Mouse (Mus musculus): ENCODE results near the gene Hoxa13.
A peak's percentile ranks its signal among the peaks of the same experiment; 100 is the strongest.

Gene Hoxa13

DNA sequence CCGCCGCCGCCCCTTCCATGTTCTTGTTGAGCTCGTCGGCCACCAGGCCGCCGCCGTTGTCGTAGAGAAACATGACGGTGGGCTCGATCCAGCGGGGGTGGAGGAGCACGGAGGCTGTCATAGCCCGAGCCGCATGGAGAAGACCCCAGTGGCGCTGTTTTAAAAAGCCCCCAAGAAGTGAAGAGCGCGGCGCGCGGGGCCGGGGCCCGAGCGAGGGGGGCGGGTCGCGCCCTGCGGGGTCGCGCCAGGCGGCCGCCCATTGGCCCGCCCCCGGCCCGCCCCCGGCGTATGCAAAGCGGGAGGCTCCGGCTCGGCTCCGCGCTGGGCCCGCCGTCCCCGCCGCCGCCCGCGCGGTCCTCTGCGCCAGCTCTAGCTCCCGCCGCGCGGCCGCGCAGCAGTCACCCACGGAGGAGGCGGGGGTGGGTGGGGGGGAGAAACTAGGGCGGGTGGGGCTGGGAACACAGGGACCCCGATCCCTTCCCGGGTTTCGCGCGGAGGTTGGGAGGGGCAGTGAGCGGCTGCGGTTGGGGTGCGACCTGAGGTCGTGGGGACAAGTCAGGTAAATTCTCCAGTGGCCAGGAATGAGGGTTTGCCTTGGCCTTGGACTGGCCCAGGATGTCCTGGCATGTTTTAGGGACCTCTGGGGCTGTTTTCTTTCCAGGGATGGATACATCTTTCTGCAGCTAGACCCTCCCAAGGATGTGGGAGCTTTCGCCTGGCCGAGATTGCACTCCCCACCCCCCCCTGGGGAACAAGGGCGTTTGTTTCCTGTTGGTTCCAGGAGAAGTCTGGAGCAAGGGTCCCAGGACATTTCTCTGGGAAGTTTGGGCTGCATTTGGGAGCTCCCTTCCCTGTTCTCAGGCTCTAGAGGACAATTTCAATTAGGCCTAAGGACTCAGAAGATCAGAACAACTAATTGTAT lies at the start of gene Hoxa13:
Hoxa13 (minus strand) TSS at position 227 of the 922 bp plus-strand sequence.
- no peak for DNase-seq (ENCODE audit: low spot score in 2 of 2)

DNA sequence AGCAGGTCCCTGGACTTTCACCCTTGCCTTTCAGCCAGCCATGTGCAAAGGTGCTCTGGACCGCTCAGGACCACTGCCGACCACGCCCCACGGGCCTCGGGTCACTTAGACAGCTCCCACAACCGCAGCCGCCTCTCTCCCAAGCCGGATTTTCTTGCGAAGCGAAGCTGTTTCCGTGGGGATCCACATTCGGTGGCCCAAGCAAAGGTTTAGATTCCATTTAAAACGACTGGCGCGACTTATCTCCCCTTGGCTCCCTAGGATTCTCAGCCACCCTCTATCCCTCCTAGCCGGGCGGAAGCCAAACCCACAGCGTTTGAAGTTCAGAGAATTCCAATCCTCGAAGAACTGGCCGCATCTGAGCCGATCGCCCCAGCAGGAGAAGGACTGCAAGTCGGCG lies 49.7 kb upstream of the Hoxa13 start:
- DNase-seq (ENCODE audit: low spot score in 2 of 2): no peak

DNA sequence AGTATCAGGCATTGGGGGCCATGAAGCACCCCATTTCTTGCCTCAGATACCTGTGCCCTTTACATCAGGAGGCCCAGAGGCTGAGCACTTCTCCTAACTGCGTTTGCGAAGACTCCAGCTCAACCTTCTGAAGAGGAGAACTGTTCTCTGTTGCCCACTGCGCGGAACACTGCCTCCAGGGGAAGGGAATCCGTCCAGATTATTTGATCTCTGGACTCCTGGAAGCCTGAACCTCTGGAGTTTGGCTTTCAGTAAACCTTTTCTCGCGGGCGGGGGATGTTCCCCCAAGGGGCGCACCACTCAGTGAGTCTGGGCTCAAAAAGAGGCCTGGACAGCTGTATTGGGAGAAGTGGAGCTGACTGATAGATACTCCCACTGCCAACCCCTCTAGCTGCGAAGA lies 49.1 kb upstream of the Hoxa13 start:
- DNase-seq (ENCODE audit: low spot score in 2 of 2): no peak

DNA sequence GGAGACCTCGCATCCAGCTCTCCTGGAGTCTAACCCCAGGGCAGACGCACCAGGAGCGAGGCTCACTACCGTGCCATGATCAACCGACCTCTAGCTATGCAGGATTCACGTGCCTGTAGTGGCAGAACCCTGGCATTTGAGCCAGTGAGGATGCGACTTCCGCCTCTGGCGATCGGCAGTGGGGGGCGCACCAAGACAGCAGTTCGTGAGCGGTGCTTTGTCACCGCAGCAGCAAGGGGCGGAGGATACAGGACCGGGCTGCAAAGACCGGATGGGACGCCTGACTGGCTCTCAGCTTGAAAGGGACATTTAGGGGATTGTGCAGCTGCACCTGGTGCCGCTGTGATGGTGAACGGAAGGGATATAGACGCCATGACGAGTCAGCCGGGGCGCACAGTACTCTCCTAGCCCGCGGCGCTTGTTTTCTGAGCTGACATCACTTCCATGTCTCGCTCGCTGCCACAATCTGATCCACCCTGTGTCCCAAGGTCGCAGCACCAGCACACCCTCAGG lies 45.3 kb upstream of the Hoxa13 start:
- peak; percentile 36 to 55 for DNase-seq (ENCODE audit: low spot score in 2 of 2)

DNA sequence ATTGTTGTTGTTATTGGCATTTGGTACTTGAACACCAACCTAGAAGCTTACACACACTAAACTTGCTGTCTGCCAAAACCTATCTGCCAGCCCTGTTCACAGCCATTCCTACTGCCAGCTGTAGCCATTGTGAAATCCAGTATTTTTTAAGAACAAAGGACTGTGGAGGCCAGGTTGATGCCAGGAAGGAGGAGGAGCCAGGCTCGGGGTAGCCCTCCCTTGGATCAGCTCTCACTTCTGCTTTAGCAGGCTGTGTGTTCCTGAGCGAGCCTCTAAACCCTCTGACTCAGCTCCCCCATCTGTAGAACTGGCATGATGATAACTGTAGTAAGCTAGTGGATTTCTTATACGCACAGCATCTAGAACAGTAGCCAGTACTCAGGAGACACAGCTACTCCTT lies 42.7 kb upstream of the Hoxa13 start:
- DNase-seq (ENCODE audit: low spot score in 2 of 2): no peak

DNA sequence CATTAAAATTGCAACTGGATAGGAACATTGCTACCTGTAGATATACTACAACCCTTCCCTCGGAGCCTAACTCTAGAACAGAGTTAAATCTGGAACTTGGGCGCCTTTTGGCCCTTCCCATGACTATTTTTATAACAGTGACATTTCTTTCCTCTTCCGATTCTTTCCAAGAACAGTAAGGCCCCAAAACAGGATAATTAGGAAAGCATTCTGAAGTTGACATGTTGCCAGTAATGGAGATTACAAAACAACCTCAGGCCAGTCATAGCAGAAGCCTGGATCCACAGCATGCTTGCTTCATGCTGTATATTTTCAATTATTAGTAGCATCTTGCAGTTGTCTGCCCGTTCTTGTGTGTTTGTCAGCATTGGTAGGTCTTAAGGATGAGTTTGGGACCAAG lies 40.1 kb upstream of the Hoxa13 start:
- no peak for DNase-seq (ENCODE audit: low spot score in 2 of 2)

DNA sequence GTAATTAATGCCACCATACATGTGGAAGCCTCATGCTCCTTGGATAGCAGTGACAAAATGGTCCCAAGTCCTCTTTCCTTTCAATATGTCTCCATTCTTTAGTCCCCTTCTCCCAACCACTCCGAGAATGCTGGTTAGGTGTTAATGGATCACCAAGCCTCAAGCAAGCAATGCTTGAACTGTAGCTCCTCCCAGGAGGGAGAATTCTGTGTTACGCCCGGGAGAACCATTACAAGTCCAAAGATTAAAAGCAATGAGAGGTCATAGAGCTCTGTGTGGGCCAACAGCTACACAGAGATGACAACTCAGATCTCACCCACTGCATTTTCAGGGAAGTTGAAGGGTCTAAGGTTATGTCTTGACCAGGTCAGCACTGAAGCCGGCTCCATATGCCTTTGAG lies 37.8 kb upstream of the Hoxa13 start:
- DNase-seq (ENCODE audit: low spot score in 2 of 2): no peak

DNA sequence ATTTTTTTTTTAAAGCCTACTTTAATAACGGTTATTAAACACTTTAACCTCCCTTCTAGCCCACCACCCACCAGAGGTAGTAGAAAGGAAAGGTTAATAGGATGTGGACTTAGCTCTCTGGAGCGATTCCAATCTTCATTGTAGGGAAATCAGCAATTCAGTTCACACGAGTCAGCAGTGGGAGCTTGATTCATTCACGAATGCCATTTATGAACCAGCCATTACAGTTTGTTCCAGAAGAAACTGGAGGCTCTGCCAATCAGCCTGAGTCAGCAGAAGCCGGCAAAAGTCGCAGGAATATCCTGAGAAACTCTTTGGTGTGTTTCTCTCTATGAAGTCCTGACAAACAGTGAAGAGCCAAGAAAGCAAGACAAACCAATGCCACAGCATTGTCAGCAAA lies 33.9 kb upstream of the Hoxa13 start:
- DNase-seq (ENCODE audit: low spot score in 2 of 2): no peak

DNA sequence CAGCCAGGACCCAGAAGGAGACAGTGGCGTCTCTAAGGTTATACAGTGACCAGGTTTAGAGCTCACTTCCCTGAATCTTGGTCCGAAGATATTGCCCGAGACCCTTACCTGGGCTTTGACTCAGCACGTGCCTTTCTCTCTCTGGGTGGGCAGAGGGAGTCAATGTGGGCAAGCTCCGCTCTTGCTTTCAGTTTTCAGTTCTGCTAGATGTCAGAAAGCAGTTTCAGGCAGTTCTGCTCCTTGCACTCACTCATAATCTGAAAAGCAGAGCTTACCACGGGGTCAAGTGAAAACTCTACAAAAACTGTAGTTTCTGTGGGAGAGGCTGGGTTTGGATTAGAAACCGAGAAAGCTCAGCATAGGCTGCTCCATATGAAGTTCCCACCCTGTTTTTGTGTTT lies 31.6 kb upstream of the Hoxa13 start:
- no peak for DNase-seq (ENCODE audit: low spot score in 2 of 2)

DNA sequence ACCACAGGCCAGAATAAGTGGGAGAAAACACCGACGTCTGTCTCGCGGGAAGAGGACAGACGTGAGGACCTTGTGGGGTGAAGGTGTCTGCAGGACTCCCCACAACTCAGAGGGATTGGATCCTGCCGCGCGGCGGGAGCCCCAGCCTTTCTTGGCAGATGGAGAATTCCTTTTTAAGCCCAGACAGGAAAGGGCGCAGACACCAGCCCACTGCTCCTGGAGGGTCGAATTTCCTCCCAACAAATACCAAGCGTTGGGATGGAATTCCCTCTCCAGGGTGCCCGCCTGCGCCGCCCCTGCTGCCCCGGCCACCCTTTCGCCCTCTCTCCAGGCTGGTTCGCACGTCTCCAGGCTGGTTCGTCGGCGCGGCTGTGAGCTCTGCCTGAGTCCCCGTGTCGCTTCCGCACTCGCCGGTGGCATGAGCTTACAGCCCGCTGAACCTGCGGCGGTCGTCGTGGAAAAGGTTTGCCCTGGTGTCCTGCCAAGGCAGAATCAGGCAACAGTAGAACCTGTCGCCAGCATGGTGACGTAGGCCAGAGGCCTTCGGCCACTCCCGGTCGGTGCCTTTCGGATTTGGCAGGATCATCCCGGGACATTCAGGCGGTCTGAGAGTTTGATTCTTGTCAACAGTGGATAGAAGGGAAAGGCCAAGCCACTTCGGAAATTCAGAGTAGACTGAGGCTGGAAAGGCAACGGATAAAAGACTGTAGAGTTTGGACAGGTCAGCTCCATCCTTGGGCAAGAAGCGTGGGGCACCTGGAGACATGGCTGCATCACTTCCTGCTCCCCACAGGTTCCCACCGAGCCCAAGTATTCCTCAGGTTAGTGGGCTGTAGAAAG lies 30.6 kb upstream of the Hoxa13 start:
- no peak for DNase-seq (ENCODE audit: low spot score in 2 of 2)

DNA sequence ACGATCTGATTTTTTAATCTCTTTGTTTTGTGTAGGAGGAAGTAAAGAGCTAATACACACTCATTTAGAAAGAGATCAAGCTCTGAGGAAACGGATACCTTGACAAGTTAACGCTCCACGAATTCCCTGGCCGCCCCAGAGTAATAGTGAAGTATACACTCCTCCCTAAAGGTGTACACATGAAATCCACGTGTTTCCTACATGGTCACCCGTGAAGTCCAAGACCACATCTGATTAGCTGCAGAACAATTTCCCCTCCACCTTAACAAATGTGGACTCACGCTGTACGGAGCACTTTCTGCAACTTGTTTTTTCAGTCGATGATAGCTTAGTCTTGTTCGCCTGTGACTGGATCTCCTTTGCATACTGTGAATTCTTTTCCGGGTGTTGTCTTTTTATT lies 29.5 kb upstream of the Hoxa13 start:
- DNase-seq (ENCODE audit: low spot score in 2 of 2): no peak

DNA sequence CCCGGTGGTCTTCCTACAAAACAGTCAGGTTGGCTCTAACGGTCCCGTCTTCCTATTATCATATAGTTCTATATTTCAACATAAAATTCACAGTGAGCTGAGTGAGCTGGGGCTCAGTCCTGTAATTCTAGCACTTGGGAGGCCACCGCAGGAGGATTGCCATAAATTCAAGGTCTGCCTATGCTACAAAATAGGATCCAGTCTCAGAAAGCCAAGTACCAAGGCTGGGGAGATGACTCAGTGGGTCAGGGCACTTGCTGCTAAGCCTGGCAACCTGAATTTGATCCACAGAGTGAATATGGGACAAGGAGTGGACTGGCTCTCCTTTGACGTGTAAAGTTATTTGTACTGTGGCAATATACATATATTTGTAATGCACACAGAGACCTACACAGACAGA lies 23.2 kb upstream of the Hoxa13 start:
- no peak for DNase-seq (ENCODE audit: low spot score in 2 of 2)

DNA sequence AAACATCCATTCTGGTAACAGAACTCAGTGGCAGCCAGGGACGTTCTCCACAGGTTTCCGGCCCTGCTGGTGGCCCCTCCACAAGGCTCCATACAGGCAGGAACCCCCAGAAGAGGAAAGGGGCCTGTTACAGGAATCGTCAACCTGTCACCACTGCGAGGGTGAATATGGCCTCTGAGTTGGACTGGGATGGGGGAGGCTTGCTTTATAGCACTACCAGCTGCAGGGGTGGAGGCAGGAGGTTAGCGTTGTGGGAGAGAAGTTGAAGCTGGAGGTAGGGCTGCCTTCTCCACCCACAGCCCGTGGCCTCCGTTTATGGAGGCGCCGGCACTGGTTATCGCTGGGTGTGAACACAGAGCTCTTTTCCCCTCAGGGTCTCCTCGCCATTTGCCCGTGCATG lies 20.4 kb upstream of the Hoxa13 start:
- no peak for DNase-seq (ENCODE audit: low spot score in 2 of 2)

DNA sequence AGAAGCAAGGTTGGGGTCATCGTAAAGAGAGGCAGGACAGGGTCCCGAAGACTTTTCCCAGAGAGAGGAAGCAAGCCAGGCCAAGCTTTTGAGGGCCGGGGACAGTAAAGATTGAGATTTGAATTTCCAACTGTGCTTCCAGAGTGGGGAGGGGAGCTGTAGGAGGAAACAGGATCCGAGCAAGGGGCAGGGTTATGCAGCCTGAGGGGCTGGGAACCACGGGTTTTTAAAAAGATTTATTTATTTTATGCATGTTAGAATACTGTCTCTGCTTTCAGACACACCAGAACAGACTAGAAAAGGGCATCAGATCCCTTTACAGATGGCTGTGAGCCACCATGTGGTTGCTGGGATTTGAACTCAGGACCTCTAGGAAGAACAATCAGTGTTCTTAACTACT lies 16.2 kb upstream of the Hoxa13 start:
- DNase-seq (ENCODE audit: low spot score in 2 of 2): no peak

DNA sequence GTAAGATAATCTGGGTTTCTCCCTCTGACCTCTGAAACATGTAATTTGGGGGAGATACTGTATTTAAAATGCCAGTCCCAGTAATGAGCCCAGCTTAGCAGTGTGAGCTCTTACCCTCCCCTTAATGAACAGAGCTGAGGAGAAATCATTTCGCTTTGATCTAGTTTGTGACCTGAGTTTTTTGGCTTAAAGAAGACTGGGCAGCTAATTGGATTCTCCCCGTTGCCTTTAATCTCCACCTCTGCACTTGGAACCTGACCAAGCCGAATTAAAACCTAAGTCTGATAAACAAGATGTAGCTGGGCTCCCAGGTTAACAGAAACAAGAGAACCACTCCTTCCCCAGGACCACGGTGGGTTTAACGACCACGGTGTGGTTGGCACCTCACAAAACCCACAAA lies 15.7 kb upstream of the Hoxa13 start:
- DNase-seq (ENCODE audit: low spot score in 2 of 2): no peak

DNA sequence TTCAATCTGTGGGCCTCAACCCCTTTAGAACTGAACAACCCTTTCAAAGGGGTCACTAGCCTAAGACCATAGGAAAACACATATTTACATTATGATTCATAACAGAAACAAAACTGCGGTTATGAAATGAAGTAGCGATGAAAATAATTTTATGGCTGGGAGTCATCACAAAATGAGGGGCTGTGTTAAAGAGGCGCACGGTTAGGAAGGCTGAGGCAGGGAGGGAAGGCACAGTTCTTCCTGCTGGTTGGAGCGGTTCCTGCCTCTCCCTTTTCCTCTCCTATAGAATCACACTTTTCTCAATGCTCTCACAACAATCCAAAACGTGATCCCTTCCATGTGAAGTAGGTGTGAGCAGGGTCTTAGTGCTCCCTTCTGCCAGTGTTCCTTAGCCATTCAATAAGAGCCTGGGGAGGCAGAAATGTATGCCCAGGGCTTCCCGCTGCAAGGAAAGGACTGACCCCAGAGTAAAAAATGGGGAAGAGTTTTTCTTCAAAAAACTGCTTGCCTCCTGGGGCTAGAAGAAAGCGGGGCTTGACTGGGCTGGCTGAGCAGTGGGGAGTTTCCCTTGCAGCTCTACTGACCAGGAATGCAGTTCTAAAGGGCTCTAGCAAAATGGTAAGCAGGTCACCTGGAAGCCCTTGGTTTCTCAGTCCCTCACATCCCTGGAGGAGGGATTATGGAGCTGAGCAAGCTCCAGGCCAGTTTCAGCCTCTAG lies 15.0 kb upstream of the Hoxa13 start:
- DNase-seq (ENCODE audit: low spot score in 2 of 2): no peak

DNA sequence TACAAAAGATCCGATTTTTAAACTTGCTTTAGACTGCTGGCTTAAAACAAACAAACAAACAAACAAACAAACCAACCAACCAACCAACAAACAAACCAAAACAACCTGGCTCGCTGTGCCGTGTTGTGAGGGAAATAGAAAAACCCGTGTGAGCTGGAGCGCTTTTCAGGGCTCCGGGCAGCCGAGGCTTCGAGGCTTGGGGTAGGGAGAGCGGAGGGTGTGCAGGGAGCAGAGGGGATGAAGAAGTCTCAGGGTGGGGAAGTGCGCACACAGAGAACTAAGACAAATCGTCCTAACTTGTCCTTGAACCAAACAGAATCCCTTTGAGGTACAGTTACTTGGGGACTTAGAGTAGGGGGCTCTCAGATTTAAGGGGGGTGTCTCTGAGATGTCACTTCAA lies 13.9 kb upstream of the Hoxa13 start:
- no peak for DNase-seq (ENCODE audit: low spot score in 2 of 2)

DNA sequence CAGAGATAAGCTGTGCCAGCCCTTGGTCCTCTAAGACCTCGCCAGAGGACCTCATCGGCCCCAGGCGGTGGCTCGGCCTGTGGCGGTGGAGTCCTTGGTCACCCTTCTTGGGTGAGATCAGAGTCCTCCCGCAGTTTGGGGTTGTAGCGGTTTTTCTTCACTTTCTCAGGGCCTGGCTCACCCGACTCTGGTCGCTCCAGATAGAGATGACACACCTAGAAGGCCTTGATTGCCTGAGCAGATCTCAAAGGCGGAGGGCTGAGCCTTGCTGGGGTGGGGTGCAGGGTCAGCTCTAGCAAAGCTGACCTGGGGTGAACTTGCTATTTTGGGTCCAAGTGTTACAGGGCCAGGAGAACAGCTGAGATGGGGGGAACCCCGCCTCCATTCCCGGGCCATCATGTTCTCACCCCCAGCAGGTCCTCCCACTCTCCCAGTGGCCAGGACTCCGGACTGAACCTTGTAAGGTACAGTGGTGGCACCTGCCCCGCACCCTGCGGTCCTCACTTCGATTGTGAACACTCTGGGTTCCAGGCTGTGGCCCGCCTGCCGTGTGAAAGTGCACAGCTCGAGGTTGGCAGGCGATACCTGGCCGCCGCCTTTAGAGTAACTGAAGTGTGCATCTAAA lies 13.1 kb upstream of the Hoxa13 start:
- DNase-seq (ENCODE audit: low spot score in 2 of 2): no peak

DNA sequence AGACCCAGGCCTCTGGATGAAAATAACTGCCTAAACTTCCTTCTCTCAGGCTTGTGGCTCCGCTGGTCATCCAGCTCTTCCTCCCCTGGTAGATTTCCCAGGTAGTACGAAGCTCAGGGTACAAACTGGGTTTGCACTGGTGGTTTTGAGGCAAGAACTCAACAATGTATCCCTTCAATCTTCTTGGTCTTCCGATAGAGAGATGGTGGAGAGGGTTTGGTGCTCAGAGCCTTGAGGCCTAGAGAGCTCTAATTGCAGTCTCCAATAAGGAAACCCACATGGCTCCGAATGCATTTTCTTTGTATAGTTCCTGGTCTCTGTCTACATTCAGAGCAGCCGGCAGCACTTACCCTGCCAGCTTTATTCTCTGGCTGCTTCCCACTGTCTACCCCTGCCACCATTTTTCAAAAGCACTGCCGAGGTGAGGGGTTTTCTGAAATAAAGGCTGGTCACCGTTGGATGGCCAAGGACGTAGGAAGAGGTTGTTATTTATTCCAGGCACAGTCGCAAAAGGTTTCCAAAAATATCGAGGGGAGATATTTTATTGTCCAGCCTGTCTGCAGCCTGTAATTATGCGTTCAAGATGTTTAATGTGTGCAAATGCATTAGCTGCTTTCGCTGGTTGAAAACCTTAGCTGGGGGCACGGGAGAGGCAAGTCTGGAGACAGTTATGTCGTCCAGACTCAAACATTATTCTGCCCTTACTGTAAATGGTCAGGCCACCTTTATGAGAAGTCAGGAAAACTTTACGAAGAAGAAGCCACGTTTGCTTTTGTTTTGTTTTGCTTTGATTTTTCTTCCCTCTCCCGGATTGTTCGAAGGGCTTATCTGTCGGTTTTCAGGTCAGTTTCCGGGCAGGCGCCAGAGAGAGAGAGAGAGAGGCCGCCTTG lies 12.3 kb upstream of the Hoxa13 start:
- no peak for DNase-seq (ENCODE audit: low spot score in 2 of 2)
